Mouse (Mus musculus) ovary, postnatal 10 days (tissue): ENCODE measurements at regions not wholly inside any gene's neighbourhood (a gene's known extent, or its start where the extent isn't known, plus 50 kb on each side); places are given as distances from the start of the nearest gene placed in this dataset.

Experiments
- DNase-seq: peaks from one replicate; pipeline ENCODE4 v3.0.0; 2022; ENCODE audit warnings: low spot score

DNA sequence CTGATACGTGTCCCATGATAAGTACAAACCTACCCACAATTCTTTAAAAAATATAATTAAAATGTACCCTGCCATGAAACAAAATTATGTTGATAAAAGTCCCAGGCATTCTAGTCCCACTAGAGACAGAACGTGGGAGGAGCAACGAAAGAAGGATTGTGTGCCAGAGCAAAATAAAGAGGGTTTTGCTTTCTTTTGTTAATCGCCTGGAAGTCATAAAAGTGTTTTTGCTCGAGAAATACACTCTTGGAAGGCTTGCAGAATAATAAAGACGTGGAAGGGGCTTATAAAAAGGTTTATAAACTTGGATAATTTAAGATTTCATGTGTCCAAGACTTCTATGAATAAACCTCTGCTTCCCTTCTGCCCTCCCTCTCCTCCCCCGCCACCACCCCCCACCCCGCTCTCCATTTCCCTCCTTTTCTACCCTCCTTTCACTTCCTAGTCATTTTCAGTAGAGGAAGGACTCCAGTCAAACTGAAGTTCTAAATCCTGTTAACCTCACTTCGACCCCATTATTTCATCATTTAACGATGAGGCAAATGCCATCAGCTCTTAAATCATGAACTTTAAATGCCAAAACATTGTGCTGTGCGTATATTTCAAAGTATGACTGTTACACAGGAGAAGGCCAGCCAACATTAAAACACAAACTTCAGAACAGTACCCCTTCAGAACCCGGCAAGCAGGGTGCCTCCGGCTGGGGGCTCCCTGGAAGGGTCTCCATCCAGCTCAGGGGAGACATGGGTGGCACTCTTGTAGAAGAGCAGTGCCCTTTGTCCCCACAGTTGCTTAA lies 54.8 kb upstream of the Cep85l start:
- DNase-seq, result no peak

- DNase-seq, result no peak
Observed at GRCm38 (mm10) chr10:53432794-53433193, 53.0 kb upstream of the Cep85l start.

- DNase-seq, result no peak
Observed at GRCm38 (mm10) chr10:53429539-53430344, 50.0 kb upstream of the Cep85l start.
